Mouse (Mus musculus): Measurements from ENCODE around the gene C1qtnf4. TPM values are rescaled to one million over a fixed set of nuclear protein-coding genes. Genes with fewer than 3 reads are reported as not detected.
A peak's percentile ranks its signal among the peaks of the same experiment; 100 is the strongest.

Gene C1qtnf4
- polyA plus RNA-seq, 1 experiment, result 4.9 TPM

DNA sequence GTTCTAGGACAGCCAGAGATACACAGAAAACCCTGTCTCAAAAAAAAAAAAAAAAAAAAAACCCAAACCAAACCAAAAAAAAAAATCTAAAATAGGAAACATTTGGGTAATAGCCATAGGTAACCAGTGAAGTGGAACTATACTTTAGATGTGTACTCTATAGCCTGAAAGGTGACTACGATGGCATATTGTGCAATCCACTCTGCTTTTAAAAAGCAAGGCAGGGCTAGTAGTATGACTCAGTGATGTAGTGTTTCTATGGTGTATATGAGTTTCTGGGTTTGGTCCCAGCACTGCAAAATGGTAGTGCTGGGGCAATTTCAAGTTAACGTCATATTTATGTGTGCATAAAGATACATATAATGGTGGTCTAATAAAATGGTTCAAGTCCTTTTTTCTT is 21.1 kb downstream of the C1qtnf4 start:
- Histone ChIP-seq H3K4me1 (replicated peaks; ENCODE audit: control insufficient read depth, insufficient read depth, low read length) (peaks cover 8% of the 10 kb centered on the region), H3K36me3 (ENCODE audit: control insufficient read depth, insufficient read depth, low read length) (peaks cover 48% of the 10 kb centered on the region), H3K4me3 (ENCODE audit: control insufficient read depth, insufficient read depth, low read length) (no peak overlapping the region), H3K27ac (ENCODE audit: control insufficient read depth, insufficient read depth, low read length) (no peak overlapping the region), H3K27me3 (ENCODE audit: control insufficient read depth, insufficient read depth, low read length) (no peaks in the 10 kb centered on the region)
- no peak for TF ChIP-seq POLR2A (IDR thresholded peaks at IDR 0.05; ENCODE audit: control insufficient read depth, extremely low read depth, insufficient read depth, low read length, poor library complexity)
- no peak for TF ChIP-seq CTCF (IDR thresholded peaks at IDR 0.05; ENCODE audit: borderline replicate concordance, control insufficient read depth, extremely low read depth, insufficient read depth, low read length, poor library complexity)
- WGBS, result 98% methylated on average over 2 of the region's 2 CpGs
- no peak for DNase-seq

GRCm38 (mm10) chr2:90910861-90911260 is 25.2 kb downstream of the C1qtnf4 start:
- peaks cover 45% of the 10 kb centered on the region for H3K36me3 ChIP-seq (ENCODE audit: control insufficient read depth, insufficient read depth, low read length)

DNA sequence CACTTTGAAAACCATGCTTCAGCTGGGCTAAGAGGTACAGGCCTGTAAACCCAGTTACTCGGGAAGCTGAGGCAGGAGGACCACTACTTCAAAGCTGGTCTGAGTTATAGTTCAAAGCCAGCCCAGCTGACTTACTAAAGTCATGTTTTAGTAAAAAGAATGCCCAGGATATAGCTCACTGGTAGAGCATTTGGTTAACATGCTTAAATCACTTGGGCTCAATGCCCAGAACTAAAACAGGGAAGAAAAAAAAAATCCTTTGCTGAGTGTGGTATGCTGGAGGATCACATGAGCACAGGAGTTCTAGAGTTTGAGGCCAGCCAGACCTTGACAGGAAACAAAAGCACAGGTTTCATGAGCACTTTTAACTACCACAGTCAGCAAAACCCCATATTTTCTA is 26.0 kb downstream of the C1qtnf4 start:
- TF ChIP-seq CTCF (IDR thresholded peaks at IDR 0.05; ENCODE audit: borderline replicate concordance, control insufficient read depth, extremely low read depth, insufficient read depth, low read length, poor library complexity) (no peak), POLR2A (IDR thresholded peaks at IDR 0.05; ENCODE audit: control insufficient read depth, extremely low read depth, insufficient read depth, low read length, poor library complexity) (no peak)
- Histone ChIP-seq H3K36me3 (ENCODE audit: control insufficient read depth, insufficient read depth, low read length) (peaks cover 45% of the 10 kb centered on the region), H3K27me3 (ENCODE audit: control insufficient read depth, insufficient read depth, low read length) (no peaks in the 10 kb centered on the region), H3K27ac (ENCODE audit: control insufficient read depth, insufficient read depth, low read length) (no peak overlapping the region), H3K4me1 (replicated peaks; ENCODE audit: control insufficient read depth, insufficient read depth, low read length) (peaks cover 2% of the 10 kb centered on the region; the same call in 1 of the 2 replicates), H3K4me3 (ENCODE audit: control insufficient read depth, insufficient read depth, low read length) (no peak overlapping the region)
- DNase-seq, result no peak
- 79% methylated on average over 1 of the region's 1 CpGs for WGBS

More at GRCm38 (mm10) chr2:90910861-90911260, 25.2 kb downstream of the C1qtnf4 start:
- DNase-seq, result no peak
- Histone ChIP-seq H3K4me3 (ENCODE audit: control insufficient read depth, insufficient read depth, low read length) (no peak overlapping the region), H3K27ac (ENCODE audit: control insufficient read depth, insufficient read depth, low read length) (no peak overlapping the region), H3K27me3 (ENCODE audit: control insufficient read depth, insufficient read depth, low read length) (no peaks in the 10 kb centered on the region), H3K4me1 (replicated peaks; ENCODE audit: control insufficient read depth, insufficient read depth, low read length) (peaks cover 3% of the 10 kb centered on the region; the same call in 1 of the 2 replicates)
- TF ChIP-seq POLR2A (IDR thresholded peaks at IDR 0.05; ENCODE audit: control insufficient read depth, extremely low read depth, insufficient read depth, low read length, poor library complexity) (no peak), CTCF (IDR thresholded peaks at IDR 0.05; ENCODE audit: borderline replicate concordance, control insufficient read depth, extremely low read depth, insufficient read depth, low read length, poor library complexity) (no peak)
- WGBS, result 95% methylated on average over 1 of the region's 1 CpGs

DNA sequence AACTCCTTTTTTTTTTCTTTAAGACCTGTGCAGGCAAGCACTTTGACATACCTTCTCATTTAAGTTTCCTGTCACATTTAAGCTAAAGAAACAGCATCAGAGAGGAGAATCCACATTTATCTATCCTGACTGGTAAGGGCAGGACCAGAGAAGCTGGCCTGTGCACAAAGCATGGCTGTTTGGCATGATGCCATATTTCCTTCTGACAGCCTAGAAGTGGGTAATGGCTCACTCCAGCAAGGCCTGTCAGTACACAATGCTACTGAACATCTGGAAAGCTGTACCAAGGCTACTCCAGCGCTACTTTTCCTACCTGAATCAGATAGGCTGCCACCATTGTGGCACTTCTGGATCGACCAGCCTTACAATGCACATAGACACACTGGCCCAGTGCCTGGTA is 28.0 kb downstream of the C1qtnf4 start:
- DNase-seq, result no peak
- H3K36me3 ChIP-seq (ENCODE audit: control insufficient read depth, insufficient read depth, low read length), result peaks cover 36% of the 10 kb centered on the region
- no peaks in the 10 kb centered on the region for H3K27me3 ChIP-seq (ENCODE audit: control insufficient read depth, insufficient read depth, low read length)
- H3K4me1 ChIP-seq (replicated peaks; ENCODE audit: control insufficient read depth, insufficient read depth, low read length), result peaks cover 13% of the 10 kb centered on the region
- no peak overlapping the region for H3K27ac ChIP-seq (ENCODE audit: control insufficient read depth, insufficient read depth, low read length)
- TF ChIP-seq POLR2A (IDR thresholded peaks at IDR 0.05; ENCODE audit: control insufficient read depth, extremely low read depth, insufficient read depth, low read length, poor library complexity) (no peak), CTCF (IDR thresholded peaks at IDR 0.05; ENCODE audit: borderline replicate concordance, control insufficient read depth, extremely low read depth, insufficient read depth, low read length, poor library complexity) (no peak)
- H3K4me3 ChIP-seq (ENCODE audit: control insufficient read depth, insufficient read depth, low read length), result no peak overlapping the region
- 93% methylated on average over 2 of the region's 2 CpGs for WGBS

GRCm38 (mm10) chr2:90915516-90915915 is 29.9 kb downstream of the C1qtnf4 start:
- WGBS, result 96% methylated on average over 1 of the region's 1 CpGs
- no peaks in the 10 kb centered on the region for H3K27me3 ChIP-seq (ENCODE audit: control insufficient read depth, insufficient read depth, low read length)
- no peak overlapping the region for H3K4me3 ChIP-seq (ENCODE audit: control insufficient read depth, insufficient read depth, low read length)
- no peak overlapping the region for H3K27ac ChIP-seq (ENCODE audit: control insufficient read depth, insufficient read depth, low read length)
- peaks cover 20% of the 10 kb centered on the region for H3K36me3 ChIP-seq (ENCODE audit: control insufficient read depth, insufficient read depth, low read length)
- peaks cover 13% of the 10 kb centered on the region for H3K4me1 ChIP-seq (replicated peaks; ENCODE audit: control insufficient read depth, insufficient read depth, low read length)
- DNase-seq, result no peak
- TF ChIP-seq POLR2A (IDR thresholded peaks at IDR 0.05; ENCODE audit: control insufficient read depth, extremely low read depth, insufficient read depth, low read length, poor library complexity), result no peak
- TF ChIP-seq CTCF (IDR thresholded peaks at IDR 0.05; ENCODE audit: borderline replicate concordance, control insufficient read depth, extremely low read depth, insufficient read depth, low read length, poor library complexity), result no peak

- H3K27me3 ChIP-seq (ENCODE audit: control insufficient read depth, insufficient read depth, low read length), result no peaks in the 10 kb centered on the region
- peak overlapping the region; percentile 6; the same call in 1 of the 2 replicates for H3K27ac ChIP-seq (ENCODE audit: control insufficient read depth, insufficient read depth, low read length)
- DNase-seq, result peak; percentile 9
- peaks cover 13% of the 10 kb centered on the region for H3K4me1 ChIP-seq (replicated peaks; ENCODE audit: control insufficient read depth, insufficient read depth, low read length)
- H3K36me3 ChIP-seq (ENCODE audit: control insufficient read depth, insufficient read depth, low read length), result peaks cover 8% of the 10 kb centered on the region
- peak overlapping the region; percentile 99 for H3K4me3 ChIP-seq (ENCODE audit: control insufficient read depth, insufficient read depth, low read length)
- WGBS, result 34% methylated on average over 7 of the region's 7 CpGs
- TF ChIP-seq POLR2A (IDR thresholded peaks at IDR 0.05; ENCODE audit: control insufficient read depth, extremely low read depth, insufficient read depth, low read length, poor library complexity) (no peak), CTCF (IDR thresholded peaks at IDR 0.05; ENCODE audit: borderline replicate concordance, control insufficient read depth, extremely low read depth, insufficient read depth, low read length, poor library complexity) (no peak)
Observed at GRCm38 (mm10) chr2:90916560-90917232, 31.0 kb downstream of the C1qtnf4 start.

Data from thymus, adult 2 months (tissue).